Mouse (Mus musculus) olfactory bulb, adult 2 months (tissue): ENCODE measurements around the gene Lpar1. TPM values are rescaled to one million over a fixed set of nuclear protein-coding genes. Genes with fewer than 3 reads are reported as not detected.

Experiments
- H3K27ac ChIP-seq: fragments of 200-500 bp; 2 replicates; pipeline ENCODE4 v1.5.1; 2012; ENCODE audit warnings: low read depth, low read length; ENCODE audit not compliant: insufficient read depth
- H3K4me1 ChIP-seq: fragments of 200-500 bp; 2 replicates; pipeline ENCODE4 v1.6.1; 2012; ENCODE audit warnings: low read length; ENCODE audit not compliant: control insufficient read depth, insufficient read depth
- H3K4me3 ChIP-seq: fragments of 200-500 bp; 2 replicates; pipeline ENCODE4 v1.5.1; 2012; ENCODE audit warnings: mild to moderate bottlenecking, low read depth, low read length, moderate library complexity; ENCODE audit not compliant: insufficient read depth
- CTCF ChIP-seq: fragments of 200-500 bp; IDR thresholded peaks from 2 replicates; pipeline ENCODE4 v1.5.1; 2012; ENCODE audit warnings: low read depth, mild to moderate bottlenecking, low read length, moderate library complexity; ENCODE audit not compliant: insufficient read depth
- POLR2A ChIP-seq: fragments of 200-500 bp; IDR thresholded peaks from 2 replicates; pipeline ENCODE4 v1.6.1; 2012; ENCODE audit warnings: mild to moderate bottlenecking, low read depth, low read length, moderate library complexity; ENCODE audit not compliant: insufficient read depth
- WGBS: fragments of 180-500 bp; shearing (Covaris S2); methylation state at CpG from one replicate; pipeline ENCODE4 v1.1.7; 2018; 5-methylcytosine and 5-hydroxymethylcytosine counted together
- polyA plus RNA-seq: library from polyadenylated mRNA; stranded (reverse); fragments of >200 nt; gene quantifications from 2 replicates; pipeline ENCODE4 v1.2.4, GENCODE M21; 2012; ENCODE audit warnings: low replicate concordance; ENCODE audit not compliant: missing spikeins, insufficient read depth, insufficient read length

Lpar1 gene
- polyA plus RNA-seq, 1 experiment: not detected

DNA sequence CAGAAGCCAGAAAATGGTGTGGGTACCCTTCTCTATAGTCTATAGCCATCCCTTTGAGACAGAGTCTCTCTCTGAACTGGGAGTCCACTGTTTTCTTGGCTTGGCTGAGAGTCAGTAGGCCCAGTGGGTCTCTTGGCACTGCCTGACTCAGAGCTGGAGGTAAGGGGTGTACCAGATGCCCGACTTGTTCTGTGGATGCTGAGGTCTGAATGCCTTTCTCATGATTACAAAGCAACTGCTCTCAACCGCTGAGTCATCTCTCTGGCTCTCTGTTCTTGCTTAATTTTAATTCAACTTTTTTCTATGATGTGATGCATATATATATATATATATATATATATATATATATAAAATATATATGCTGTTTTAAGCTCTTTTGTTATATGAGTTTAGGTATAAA is 91.1 kb downstream of the Lpar1 start:
- whole genome bisulfite sequencing: 42% methylated on average over 2 of the region's 2 CpGs
- H3K4me3 ChIP-seq: no peak overlapping the region
- TF ChIP-seq POLR2A (no peak), CTCF (no peak)
- peaks cover 5% of the 10 kb centered on the region for H3K4me1 ChIP-seq
- H3K27ac ChIP-seq: no peak overlapping the region

DNA sequence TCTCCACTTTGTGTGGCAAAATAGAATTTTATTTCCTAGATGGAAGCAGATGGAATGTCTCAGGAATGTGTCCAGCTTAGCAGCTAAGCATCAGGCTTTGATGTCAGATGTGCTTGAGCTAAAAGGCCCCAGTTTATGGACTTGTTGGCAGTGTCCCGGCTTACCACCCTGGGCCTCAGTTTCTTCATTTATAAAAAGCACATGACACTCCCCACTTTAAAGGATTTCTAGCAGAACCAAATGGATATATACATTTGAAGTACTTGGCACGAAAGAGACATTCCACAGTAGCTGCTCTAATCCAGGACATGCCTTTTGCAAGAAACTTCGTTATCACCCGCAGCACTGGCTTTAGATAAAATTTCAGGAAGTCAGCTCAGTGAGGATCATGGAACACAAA is 100.4 kb downstream of the Lpar1 start:
- WGBS: 79% methylated on average over 4 of the region's 4 CpGs
- Histone ChIP-seq H3K4me3 (no peak overlapping the region), H3K27ac (no peak overlapping the region), H3K4me1 (0 out of 2 replicates have a peak, but pooled peaks cover 2% of the 10 kb centered on the region)
- TF ChIP-seq CTCF (no peak), POLR2A (no peak)

DNA sequence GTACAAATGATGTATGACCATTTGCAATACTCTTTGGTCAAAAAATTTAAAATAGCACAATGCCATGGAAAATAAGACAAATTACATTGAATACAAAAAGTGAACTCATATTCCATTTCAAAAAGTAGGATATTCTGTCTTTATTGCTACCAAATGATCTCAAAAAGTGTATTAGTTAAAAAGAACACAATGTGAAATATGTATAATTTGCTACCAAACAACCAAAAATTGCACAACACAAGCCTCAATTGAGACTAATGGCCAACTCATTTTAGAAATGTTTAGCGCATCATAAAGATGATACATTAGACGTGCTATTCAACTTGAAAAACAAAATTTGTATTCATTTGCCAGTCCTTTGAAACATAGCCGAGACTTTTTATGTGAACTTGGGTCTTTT is 104.9 kb downstream of the Lpar1 start:
- TF ChIP-seq CTCF (no peak), POLR2A (no peak)
- Histone ChIP-seq H3K4me3 (no peak overlapping the region), H3K27ac (no peak overlapping the region), H3K4me1 (0 out of 2 replicates have a peak, but pooled peaks cover 2% of the 10 kb centered on the region)
- 92% methylated on average over 3 of the region's 3 CpGs for WGBS

DNA sequence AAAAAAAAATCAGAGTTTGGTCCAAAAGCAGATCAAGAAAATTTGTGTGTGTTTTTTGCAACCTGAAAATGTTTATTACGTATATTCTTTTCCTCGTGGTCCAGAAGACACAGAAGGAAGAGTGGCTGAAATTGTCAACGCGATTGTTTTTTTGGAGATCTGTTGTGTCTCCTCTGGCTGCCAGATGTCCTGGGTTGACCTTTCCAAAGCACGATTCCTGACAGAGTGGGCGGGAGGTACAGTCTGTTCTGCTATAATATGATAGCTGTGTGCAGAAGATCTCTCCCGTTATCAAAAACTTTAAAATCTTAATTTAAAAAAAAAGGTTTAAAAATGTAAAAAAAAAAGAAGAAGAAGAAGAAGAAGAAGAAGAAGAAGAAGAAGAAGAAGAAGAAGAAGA is 105.9 kb downstream of the Lpar1 start:
- 0 out of 2 replicates have a peak, but pooled peaks cover 2% of the 10 kb centered on the region for H3K4me1 ChIP-seq
- no peak overlapping the region for H3K27ac ChIP-seq
- 75% methylated on average over 7 of the region's 7 CpGs for WGBS
- H3K4me3 ChIP-seq: no peak overlapping the region
- TF ChIP-seq CTCF: no peak
- no peak for TF ChIP-seq POLR2A

DNA sequence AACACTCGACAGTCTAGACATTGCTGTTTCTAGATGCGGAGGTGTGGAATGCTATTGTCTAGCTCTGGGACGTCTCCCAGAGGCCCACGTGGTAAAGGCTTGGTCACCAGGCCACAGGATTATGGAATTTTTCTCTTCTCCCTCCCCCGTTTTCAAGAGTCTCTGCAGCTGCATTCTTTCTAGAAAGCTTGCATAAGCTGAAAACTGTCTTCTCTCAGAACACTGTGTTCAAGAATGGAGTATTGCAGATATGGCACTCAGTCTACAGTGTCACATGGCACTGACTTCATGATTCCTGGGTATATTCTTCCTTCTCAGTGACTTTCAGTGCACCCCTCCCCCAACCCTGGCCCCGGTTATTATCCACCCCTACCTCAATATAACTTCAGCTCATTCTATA is 107.9 kb downstream of the Lpar1 start:
- H3K4me1 ChIP-seq: 0 out of 2 replicates have a peak, but pooled peaks cover 2% of the 10 kb centered on the region
- TF ChIP-seq CTCF: no peak
- TF ChIP-seq POLR2A: no peak
- no peak overlapping the region for H3K27ac ChIP-seq
- 81% methylated on average over 6 of the region's 6 CpGs for WGBS
- no peak overlapping the region for H3K4me3 ChIP-seq

DNA sequence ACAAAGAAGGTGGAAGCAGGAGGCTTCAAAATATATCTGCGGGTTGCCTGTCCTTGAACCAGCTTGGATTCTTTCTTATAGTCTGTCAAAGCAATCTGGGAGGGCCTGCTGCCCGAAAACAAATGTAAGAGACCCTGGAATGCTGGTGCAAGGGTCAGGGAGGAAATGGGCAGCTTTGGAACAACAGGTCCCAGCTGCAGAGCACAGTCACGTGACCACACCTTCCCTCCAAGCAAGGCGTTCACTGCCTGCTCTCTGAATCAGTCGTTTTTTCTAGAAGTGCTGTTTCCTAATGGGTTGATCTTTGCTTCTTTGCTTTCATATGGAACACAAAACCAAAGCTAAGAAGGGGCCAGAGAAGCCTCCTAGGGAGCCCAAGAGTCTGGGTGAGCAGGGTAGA is 111.4 kb downstream of the Lpar1 start:
- WGBS: 55% methylated on average over 5 of the region's 5 CpGs

DNA sequence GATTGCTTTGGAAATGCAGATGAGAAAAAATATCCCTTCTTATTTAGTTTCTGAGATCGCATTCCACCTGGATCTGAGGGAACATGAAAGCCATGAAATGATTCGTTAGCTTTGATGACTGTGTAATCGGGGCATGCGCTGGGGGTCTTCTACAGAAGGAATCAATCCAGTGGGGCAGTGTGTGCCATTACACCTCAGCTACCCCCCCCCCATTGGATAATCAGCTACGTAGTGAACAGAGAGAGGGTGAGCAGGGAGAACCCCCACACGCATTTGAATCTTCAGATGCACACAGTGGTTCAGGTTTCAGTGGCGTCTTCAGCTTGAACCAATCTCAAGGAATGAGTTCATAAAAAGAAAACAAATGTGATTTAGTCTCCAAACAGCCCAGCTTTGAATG is 115.0 kb downstream of the Lpar1 start:
- Histone ChIP-seq H3K4me1 (no peaks in the 10 kb centered on the region), H3K27ac (no peak overlapping the region), H3K4me3 (no peak overlapping the region)
- 60% methylated on average over 7 of the region's 7 CpGs for WGBS
- TF ChIP-seq CTCF (no peak), POLR2A (no peak)

More for the DNA sequence above, 111.4 kb downstream of the Lpar1 start:
- TF ChIP-seq CTCF: no peak
- no peak for TF ChIP-seq POLR2A
- Histone ChIP-seq H3K4me3 (no peak overlapping the region), H3K27ac (no peak overlapping the region), H3K4me1 (no peaks in the 10 kb centered on the region)

DNA sequence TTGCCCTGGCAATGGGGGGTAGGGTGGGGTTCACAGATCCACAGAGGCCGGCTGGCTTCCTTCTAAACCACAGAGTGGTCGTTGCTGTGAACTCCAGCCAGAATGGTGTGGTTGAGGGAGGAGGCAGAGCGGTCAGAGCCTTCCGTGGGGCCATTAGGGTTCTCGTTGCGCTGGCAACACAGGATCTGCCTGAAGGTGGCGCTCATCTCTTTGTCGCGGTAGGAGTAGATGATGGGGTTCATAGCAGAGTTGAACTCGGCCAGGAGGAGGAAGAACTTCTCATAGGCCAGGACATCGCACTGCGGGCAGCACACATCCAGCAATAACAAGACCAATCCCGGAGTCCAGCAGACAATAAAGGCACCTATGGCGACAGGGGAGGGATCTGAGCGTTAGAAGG is 116.4 kb downstream of the Lpar1 start:
- Histone ChIP-seq H3K4me3 (no peak overlapping the region), H3K4me1 (no peaks in the 10 kb centered on the region), H3K27ac (no peak overlapping the region)
- TF ChIP-seq POLR2A (no peak), CTCF (no peak)
- 88% methylated on average over 15 of the region's 15 CpGs for WGBS

DNA sequence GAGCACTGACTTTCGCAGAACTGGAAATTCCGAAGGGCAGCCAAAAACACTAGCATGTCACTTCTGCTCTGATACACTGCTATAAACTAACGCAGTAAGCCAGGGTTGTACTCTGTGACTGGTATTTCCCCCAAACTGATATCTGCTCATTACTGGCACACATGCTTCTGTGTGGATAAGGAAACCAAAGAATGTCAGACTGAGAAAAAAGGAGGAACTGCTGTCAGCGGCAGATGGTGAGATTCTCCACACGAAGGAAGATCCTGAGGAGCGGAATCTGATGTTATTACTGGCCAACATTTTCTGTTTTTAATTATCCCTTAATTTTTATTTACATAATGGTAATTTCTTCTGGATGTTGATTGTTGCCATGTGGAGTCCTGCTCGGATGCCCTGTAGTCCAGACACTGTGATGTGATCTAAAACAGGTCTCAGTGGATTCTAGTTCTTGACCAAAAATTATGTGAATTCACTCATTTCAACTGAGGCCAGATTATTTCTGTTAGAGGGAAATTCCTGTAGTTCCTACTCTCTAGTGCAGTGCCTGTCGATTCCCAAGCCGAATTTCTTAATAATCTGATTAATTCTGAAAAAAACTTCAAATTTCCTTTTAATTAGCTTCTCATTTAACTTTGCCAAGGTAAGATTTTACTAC is 130.3 kb downstream of the Lpar1 start:
- Histone ChIP-seq H3K27ac (no peak overlapping the region), H3K4me3 (no peak overlapping the region), H3K4me1 (no peaks in the 10 kb centered on the region)
- TF ChIP-seq CTCF (no peak), POLR2A (no peak)
- 73% methylated on average over 9 of the region's 9 CpGs for WGBS
